Mouse (Mus musculus) liver, embryonic 11.5 days (tissue): Measurements from ENCODE around the gene Cox7c. TPM values are rescaled to one million over a fixed set of nuclear protein-coding genes. Genes with fewer than 3 reads are reported as not detected.
"Not testable (repeated sequence)": the region's sequence is repeated elsewhere in the genome, so short reads cannot be mapped to it uniquely, and the experiment has no call there.

Experiments used
- ATAC-seq: fragments of 200-750 bp; cut with Nextera tagmentation; replicated peaks from 2 replicates; pipeline ENCODE4 v1.8.0; 2017; ENCODE audit warnings: moderate number of reproducible peaks, mild to moderate bottlenecking, moderate TSS enrichment, moderate library complexity; ENCODE audit not compliant: low FRiP score
- DNase-seq: peaks from one replicate; pipeline ENCODE4 v3.0.0-alpha.2; 2017; ENCODE audit warnings: low spot score
- H3K27ac ChIP-seq: fragments of 300-500 bp; sonication (generic); 2 replicates; pipeline ENCODE4 v1.5.1; 2014; ENCODE audit warnings: mild to moderate bottlenecking, low read depth, low read length, control low read depth
- H3K27me3 ChIP-seq: fragments of 300-500 bp; sonication (generic); replicated peaks from 2 replicates; pipeline ENCODE4 v1.6.1; 2014; ENCODE audit warnings: low read length, mixed read lengths; ENCODE audit not compliant: control insufficient read depth, insufficient read depth
- H3K36me3 ChIP-seq: fragments of 300-500 bp; sonication (generic); 2 replicates; pipeline ENCODE4 v1.6.1; 2014; ENCODE audit warnings: mild to moderate bottlenecking, low read length, moderate library complexity, mixed read lengths; ENCODE audit not compliant: control insufficient read depth, insufficient read depth
- H3K4me1 ChIP-seq: fragments of 300-500 bp; sonication (generic); replicated peaks from 2 replicates; pipeline ENCODE4 v1.6.1; 2014; ENCODE audit warnings: low read length, mixed read lengths; ENCODE audit not compliant: control insufficient read depth, insufficient read depth
- H3K4me2 ChIP-seq: fragments of 300-500 bp; sonication (generic); 2 replicates; pipeline ENCODE4 v1.6.1; 2014; ENCODE audit warnings: mild to moderate bottlenecking, control low read depth, moderate library complexity
- H3K4me3 ChIP-seq: fragments of 300-500 bp; sonication (generic); 2 replicates; pipeline ENCODE4 v1.5.1; 2014; ENCODE audit warnings: low read depth, low read length, control low read depth
- H3K9ac ChIP-seq: fragments of 300-500 bp; sonication (generic); 2 replicates; pipeline ENCODE4 v1.6.1; 2014; ENCODE audit warnings: low read depth, low read length, control low read depth
- H3K9me3 ChIP-seq: fragments of 300-500 bp; sonication (generic); 2 replicates; pipeline ENCODE4 v1.6.1; 2016; ENCODE audit warnings: low read length, inconsistent platforms, mixed read lengths; ENCODE audit not compliant: control insufficient read depth
- WGBS: fragments of 180-500 bp; shearing (Covaris S2); extraction: QIAGEN DNeasy Blood & Tissue Kit; methylation state at CpG from one replicate; pipeline ENCODE4 v1.1.7; 2014; 5-methylcytosine and 5-hydroxymethylcytosine counted together
- polyA plus RNA-seq: library from polyadenylated mRNA; unstranded; fragments of >200 nt; fragmentation: Nextera tagmentation; extraction: Ambion mirVana; gene quantifications from 2 replicates; pipeline ENCODE4 v1.2.1, GENCODE M21; 2014

Cox7c gene
- polyA plus RNA-seq, result 790 and 829 TPM in 2 replicates

GRCm38 (mm10) chr13:86046254-86046951 is at the start of gene Cox7c:
Gene Cox7c, minus strand, starts transcription at chr13:86046904.
- Histone ChIP-seq H3K4me1 (no peaks in the 10 kb centered on the region), H3K36me3 (peaks cover 5% of the 10 kb centered on the region; the same call in 1 of the 2 replicates), H3K9me3 (no peaks in the 10 kb centered on the region), H3K4me3 (peak within 1 kb of the TSS; percentile 90), H3K9ac (peak within 1 kb of the TSS; percentile 99), H3K27ac (peak within 1 kb of the TSS; percentile 76), H3K4me2 (peak within 1 kb of the TSS; percentile 55), H3K27me3 (no peaks in the 10 kb centered on the region)
- DNase-seq (peak; percentile 71), ATAC-seq (peak; percentile 98)
- under 1% methylated on average over 51 of the region's 51 CpGs for WGBS

GRCm38 (mm10) chr13:86068011-86068724 is 21.5 kb upstream of the Cox7c start:
- Histone ChIP-seq H3K4me2 (no peak overlapping the region), H3K4me1 (no peaks in the 10 kb centered on the region)
- WGBS, result 52% methylated on average over 3 of the region's 3 CpGs

GRCm38 (mm10) chr13:86067508-86067907 is 20.8 kb upstream of the Cox7c start:
- no peak overlapping the region for H3K27ac ChIP-seq
- ATAC-seq (no peak), DNase-seq (no peak)
- no peak overlapping the region for H3K9ac ChIP-seq
- no peaks in the 10 kb centered on the region for H3K36me3 ChIP-seq
- H3K4me2 ChIP-seq, result no peak overlapping the region
- no peaks in the 10 kb centered on the region for H3K27me3 ChIP-seq
- no peaks in the 10 kb centered on the region for H3K9me3 ChIP-seq
- H3K4me3 ChIP-seq, result no peak overlapping the region
- no peaks in the 10 kb centered on the region for H3K4me1 ChIP-seq

More at GRCm38 (mm10) chr13:86068011-86068724, 21.5 kb upstream of the Cox7c start:
- no peak for DNase-seq
- no peak for ATAC-seq
- no peak overlapping the region for H3K27ac ChIP-seq
- no peaks in the 10 kb centered on the region for H3K9me3 ChIP-seq
- no peaks in the 10 kb centered on the region for H3K27me3 ChIP-seq
- no peaks in the 10 kb centered on the region for H3K36me3 ChIP-seq
- no peak overlapping the region for H3K9ac ChIP-seq
- H3K4me3 ChIP-seq, result no peak overlapping the region

GRCm38 (mm10) chr13:86054091-86054490 is 7.4 kb upstream of the Cox7c start:
- not testable (repeated sequence) for H3K36me3 ChIP-seq, H3K4me1 ChIP-seq, H3K9me3 ChIP-seq, DNase-seq, H3K4me2 ChIP-seq, ATAC-seq, H3K27me3 ChIP-seq, H3K9ac ChIP-seq, H3K4me3 ChIP-seq, H3K27ac ChIP-seq
- WGBS, result 22% methylated on average over 8 of the region's 8 CpGs

- 78% methylated on average over 7 of the region's 7 CpGs for WGBS
- Histone ChIP-seq H3K27ac (no peak overlapping the region), H3K36me3 (no peaks in the 10 kb centered on the region), H3K4me1 (no peaks in the 10 kb centered on the region), H3K9me3 (no peaks in the 10 kb centered on the region), H3K4me2 (no peak overlapping the region), H3K27me3 (no peaks in the 10 kb centered on the region), H3K4me3 (no peak overlapping the region), H3K9ac (no peak overlapping the region)
- no peak for DNase-seq
- no peak for ATAC-seq
Measured at GRCm38 (mm10) chr13:86004907-86005675, 41.6 kb downstream of the Cox7c start.
